Mouse (Mus musculus) mouse embryonic stem cell (cell line): ENCODE measurements at regions not wholly inside any gene's neighbourhood (a gene's known extent, or its start where the extent isn't known, plus 50 kb on each side); places are given as distances from the start of the nearest gene placed in this dataset.

Experiments
- in situ Hi-C, 2 experiments: fragments of 300-500 bp; cut with MboI; formaldehyde crosslinking; loops; 1 replicate in 1 of 2; 3 replicates in 1 of 2; pipeline ENCODE4 v1.14.3; 2019 to 2020; ENCODE audit warnings: low sequenced_read_pairs in 2 of 2, low pct_unique_long_range_greater_than_20kb in 1 of 2, mixed read lengths in 1 of 2; ENCODE audit not compliant: unreplicated experiment in 1 of 2

DNA sequence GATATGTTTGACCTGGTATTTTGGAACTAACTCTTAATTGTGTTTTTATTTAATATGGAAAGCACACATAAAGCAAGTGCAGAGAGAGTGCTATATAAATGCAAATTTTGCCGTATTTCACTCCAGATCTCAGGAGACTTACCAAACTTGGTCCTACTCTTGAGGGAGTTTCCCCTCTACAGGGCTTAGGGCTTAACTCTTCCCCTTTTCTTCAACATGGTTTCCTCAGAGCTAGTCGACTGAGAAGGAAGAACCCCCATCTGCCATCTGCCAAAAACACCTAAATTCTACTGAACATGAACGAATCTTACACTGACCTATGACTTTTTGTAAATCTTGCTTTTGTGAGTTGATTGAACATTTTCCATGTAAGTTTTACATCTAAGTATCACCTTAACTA is 122.8 kb upstream of the Nebl start:
- in situ Hi-C loops = no loop called here

DNA sequence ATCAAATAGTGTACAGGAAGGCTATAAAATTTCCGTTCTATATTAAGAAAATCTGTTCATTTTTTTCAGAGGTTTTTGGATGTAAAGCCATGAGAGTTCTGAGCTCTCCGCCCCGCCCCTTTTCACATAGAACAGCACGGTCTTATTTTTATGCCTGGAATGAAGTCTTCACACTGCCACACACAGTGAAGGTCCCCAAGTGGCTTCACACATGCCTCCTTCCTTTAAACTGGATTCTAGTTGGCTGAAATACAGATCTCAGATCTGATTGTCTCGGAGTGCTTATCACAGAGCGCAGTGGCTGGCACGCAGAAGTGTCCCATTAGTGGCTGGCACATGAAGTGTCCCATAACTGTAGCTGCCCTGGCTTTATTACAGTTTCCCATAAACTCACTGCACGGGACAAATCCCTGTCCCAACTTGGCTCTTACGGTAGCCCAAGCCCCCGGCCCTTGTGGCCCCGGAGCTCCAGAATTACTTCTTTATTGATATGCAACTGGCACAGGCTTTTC is 122.3 kb upstream of the Nebl start:
- in situ Hi-C loops = no loop called here

GRCm38 (mm10) chr2:17852740-17853499 is 121.7 kb upstream of the Nebl start:
- in situ Hi-C loops = no loop called here

DNA sequence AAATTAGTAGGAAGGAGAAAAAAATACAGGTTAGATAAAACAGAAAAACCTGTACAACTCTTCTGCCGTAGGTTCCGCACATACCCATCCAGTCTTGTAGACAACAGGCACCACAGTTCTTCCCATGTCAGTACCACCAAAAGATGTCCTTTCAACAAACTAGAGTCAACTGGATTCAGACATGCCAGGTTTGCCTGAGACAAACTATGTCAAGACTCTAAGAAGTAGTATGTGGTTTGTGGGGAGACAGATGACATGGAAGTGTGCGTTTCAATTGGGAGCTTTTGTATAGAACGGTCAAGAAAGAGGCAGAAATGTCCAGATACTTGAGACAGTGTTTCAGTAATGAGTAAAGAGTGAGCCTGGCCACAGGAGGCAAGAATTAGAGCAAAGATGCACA is 119.5 kb upstream of the Nebl start:
- in situ Hi-C loops = no loop called here

DNA sequence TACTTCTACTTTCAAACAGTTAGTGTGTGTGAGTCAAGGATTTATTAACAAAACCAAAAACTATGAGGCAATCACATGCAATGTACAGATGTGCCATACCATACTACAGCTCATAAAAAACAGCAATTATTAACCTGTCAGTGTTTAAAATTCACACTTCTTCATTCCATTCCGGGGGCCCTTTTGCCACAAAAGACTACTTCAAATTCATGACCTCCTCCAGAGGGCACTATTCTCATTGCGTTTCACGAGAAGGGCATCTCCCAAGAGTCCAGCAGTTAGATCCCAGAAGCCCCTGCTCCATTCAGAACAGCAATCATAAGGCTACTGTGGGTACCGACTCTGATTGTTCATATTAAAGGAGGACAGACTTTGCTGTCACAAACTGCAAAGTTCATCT is 118.0 kb upstream of the Nebl start:
- in situ Hi-C loops = loop anchor here in 1 of 2 experiments (25.0 kb wide), 1 partner anchor 363 kb away; no protein-coding TSS in a partner anchor

DNA sequence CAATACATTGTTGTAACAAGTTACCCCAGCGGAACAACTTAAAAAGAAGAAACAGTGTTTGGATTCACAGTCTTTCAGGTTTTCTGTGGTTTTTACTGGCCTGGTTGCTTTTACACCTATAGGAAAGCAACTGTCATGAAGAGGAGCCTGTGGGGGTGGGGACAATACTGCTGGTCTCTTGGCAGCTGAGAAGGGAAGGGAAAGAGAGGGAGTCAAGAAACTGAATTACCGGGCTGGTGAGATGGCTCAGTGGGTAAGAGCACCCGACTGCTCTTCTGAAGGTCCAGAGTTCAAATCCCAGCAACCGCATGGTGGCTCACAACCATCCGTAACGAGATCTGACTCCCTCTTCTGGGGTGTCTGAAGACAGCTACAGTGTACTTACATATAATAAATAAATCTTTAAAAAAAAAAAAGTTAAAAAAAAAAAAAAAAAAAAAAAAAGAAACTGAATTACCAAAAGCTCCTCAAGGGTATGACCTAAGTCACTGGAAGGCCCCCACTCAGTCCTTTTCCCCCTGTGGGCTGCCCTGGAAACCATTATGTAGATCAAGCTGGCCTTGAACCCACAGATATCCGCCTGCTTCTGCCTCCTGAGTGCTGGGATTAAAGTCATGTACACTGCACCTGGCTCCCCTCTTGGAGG is 114.3 kb upstream of the Nebl start:
- in situ Hi-C loops = loop anchor here in 1 of 2 experiments (25.0 kb wide), 1 partner anchor 367 kb away; no protein-coding TSS in a partner anchor

- in situ Hi-C loops = loop anchor here in 1 of 2 experiments (25.0 kb wide), 1 partner anchor 367 kb away; no protein-coding TSS in a partner anchor
Measured at GRCm38 (mm10) chr2:17844662-17845446, 113.6 kb upstream of the Nebl start.

- in situ Hi-C loops = loop anchor here in 1 of 2 experiments (25.0 kb wide), 1 partner anchor 370 kb away; no protein-coding TSS in a partner anchor
Measured at GRCm38 (mm10) chr2:17841963-17842362, 110.7 kb upstream of the Nebl start.

GRCm38 (mm10) chr2:17841546-17841945 is 110.3 kb upstream of the Nebl start:
- in situ Hi-C loops = loop anchor here in 1 of 2 experiments (25.0 kb wide), 1 partner anchor 371 kb away; no protein-coding TSS in a partner anchor

DNA sequence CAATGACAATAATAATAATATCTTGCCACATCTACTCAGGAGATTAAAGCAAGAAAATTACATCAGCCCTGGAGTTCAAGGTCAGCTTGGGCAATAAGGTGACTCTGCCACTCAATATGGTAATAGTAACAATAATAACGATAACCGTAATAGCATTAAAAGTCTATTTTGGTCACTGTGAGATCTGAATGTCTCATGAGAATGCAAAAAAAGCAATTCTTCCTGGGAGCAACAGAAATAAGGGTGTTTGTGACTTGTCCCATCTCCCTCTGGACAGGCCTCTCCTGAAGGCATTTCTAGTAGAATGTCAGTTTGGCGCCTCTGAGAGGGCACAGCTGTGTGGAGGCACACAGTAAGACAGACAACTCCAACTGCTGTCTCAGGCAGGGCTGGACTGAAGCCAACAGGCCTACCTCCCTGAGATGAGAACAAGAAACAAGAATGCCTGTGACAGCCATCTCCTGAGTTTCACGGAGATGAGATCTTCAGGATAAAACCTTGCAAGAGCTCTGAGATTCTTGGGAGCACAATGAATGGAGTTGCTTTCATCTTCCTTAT is 109.8 kb upstream of the Nebl start:
- in situ Hi-C loops = loop anchor here in 1 of 2 experiments (25.0 kb wide), 1 partner anchor 371 kb away; no protein-coding TSS in a partner anchor

- in situ Hi-C loops = loop anchor here (10.0 to 25.0 kb wide), 2 partner anchors 195 to 373 kb away; no protein-coding TSS in a partner anchor
Measured at GRCm38 (mm10) chr2:17839649-17840048, 108.4 kb upstream of the Nebl start.

- in situ Hi-C loops = loop anchor here (10.0 to 25.0 kb wide), 2 partner anchors 194 to 373 kb away; no protein-coding TSS in a partner anchor
Measured at GRCm38 (mm10) chr2:17838859-17839581, 107.8 kb upstream of the Nebl start.

- in situ Hi-C loops = loop anchor here (10.0 to 25.0 kb wide), 2 partner anchors 194 to 374 kb away; no protein-coding TSS in a partner anchor
Measured at GRCm38 (mm10) chr2:17838381-17838680, 107.1 kb upstream of the Nebl start.

- in situ Hi-C loops = loop anchor here (10.0 to 25.0 kb wide), 2 partner anchors 193 to 375 kb away; no protein-coding TSS in a partner anchor
Measured at GRCm38 (mm10) chr2:17837541-17838380, 106.5 kb upstream of the Nebl start.

DNA sequence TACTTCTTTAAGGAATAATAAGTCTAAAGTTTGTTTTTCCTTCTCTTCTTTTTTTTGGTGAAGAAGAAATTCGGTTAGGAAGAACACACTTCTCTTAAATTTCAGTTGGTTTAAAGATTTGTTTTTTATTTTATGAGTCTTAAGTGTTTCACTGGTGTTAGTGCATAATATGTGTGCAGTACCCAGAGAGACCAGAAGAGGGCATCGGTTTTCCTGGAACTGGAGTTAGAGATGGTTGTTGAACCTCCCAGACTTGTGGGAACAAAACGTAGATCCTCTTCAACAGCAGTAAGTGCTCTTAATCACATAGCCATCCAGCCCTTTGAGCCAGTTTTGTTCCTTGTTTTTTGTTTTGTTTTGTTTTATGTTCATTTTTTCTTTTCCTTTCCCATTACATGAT is 101.5 kb upstream of the Nebl start:
- in situ Hi-C loops = loop anchor here (5.0 to 25.0 kb wide), 3 partner anchors 188 to 410 kb away; no protein-coding TSS in a partner anchor

DNA sequence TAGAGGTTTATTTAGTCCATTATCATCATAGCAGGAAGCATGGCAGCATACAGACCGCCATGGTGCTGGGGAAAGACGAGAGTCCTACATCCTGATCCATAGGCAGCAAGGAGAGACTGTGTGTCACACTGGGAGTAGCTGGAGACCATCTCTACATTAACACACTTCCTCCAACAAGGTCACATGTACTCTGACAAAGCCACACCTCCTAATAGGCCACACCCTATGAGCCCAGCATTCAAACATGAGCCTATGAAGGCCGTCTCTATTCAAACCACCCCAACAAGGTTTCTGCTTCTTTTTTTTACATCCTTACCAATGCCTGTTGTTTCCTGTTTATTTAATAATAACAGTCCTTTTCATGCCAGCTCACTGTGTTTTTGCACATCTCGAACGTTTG is 99.0 kb upstream of the Nebl start:
- in situ Hi-C loops = loop anchor here (5.0 to 25.0 kb wide), 3 partner anchors 185 to 408 kb away; no protein-coding TSS in a partner anchor

- in situ Hi-C loops = loop anchor here in 1 of 2 experiments (25.0 kb wide), 1 partner anchor 387 kb away; no protein-coding TSS in a partner anchor
Measured at GRCm38 (mm10) chr2:17825271-17825670, 94.0 kb upstream of the Nebl start.
